Mouse (Mus musculus) liver, embryonic 15.5 days (tissue): ENCODE data around the gene Lpp. TPM values are rescaled to one million over a fixed set of nuclear protein-coding genes. Genes with fewer than 3 reads are reported as not detected.

Source experiments
- ATAC-seq: fragments of 200-750 bp; cut with Nextera tagmentation; 2 replicates; pipeline ENCODE4 v1.8.0; 2017; ENCODE audit warnings: moderate number of reproducible peaks, mild to moderate bottlenecking, moderate library complexity; ENCODE audit not compliant: insufficient read depth
- H3K27ac ChIP-seq: fragments of 300-500 bp; sonication (generic); replicated peaks from 2 replicates; pipeline ENCODE4 v1.5.1; 2015; ENCODE audit warnings: mild to moderate bottlenecking, inconsistent platforms
- H3K27me3 ChIP-seq: fragments of 300-500 bp; sonication (generic); 2 replicates; pipeline ENCODE4 v1.6.1; 2015; ENCODE audit warnings: mild to moderate bottlenecking, inconsistent platforms
- H3K36me3 ChIP-seq: fragments of 300-500 bp; sonication (generic); replicated peaks from 2 replicates; pipeline ENCODE4 v1.6.1; 2015; ENCODE audit warnings: moderate library complexity, mild to moderate bottlenecking, inconsistent platforms
- H3K4me1 ChIP-seq: fragments of 300-500 bp; sonication (generic); replicated peaks from 2 replicates; pipeline ENCODE4 v1.6.1; 2015; ENCODE audit warnings: inconsistent platforms
- H3K4me2 ChIP-seq: fragments of 300-500 bp; sonication (generic); 2 replicates; pipeline ENCODE4 v1.6.1; 2015; ENCODE audit warnings: moderate library complexity, mild to moderate bottlenecking, inconsistent platforms
- H3K4me3 ChIP-seq: fragments of 300-500 bp; sonication (generic); replicated peaks from 2 replicates; pipeline ENCODE4 v1.5.1; 2015; ENCODE audit warnings: mild to moderate bottlenecking, inconsistent platforms
- H3K9ac ChIP-seq: fragments of 300-500 bp; sonication (generic); 2 replicates; pipeline ENCODE4 v1.6.1; 2015; ENCODE audit warnings: moderate library complexity, mild to moderate bottlenecking, inconsistent platforms
- H3K9me3 ChIP-seq: fragments of 300-500 bp; sonication (generic); replicated peaks from 2 replicates; pipeline ENCODE4 v1.6.1; 2016; ENCODE audit warnings: inconsistent platforms
- WGBS: fragments of 180-500 bp; shearing (Covaris S2); methylation state at CpG from one replicate; pipeline ENCODE4 v1.1.7; 2015; ENCODE audit warnings: mixed read lengths; ENCODE audit not compliant: insufficient replicate concordance; 5-methylcytosine and 5-hydroxymethylcytosine counted together
- polyA plus RNA-seq: library from polyadenylated mRNA; unstranded; fragments of >200 nt; fragmentation: Nextera tagmentation; extraction: Ambion mirVana; gene quantifications from 2 replicates; pipeline ENCODE4 v1.2.1, GENCODE M21; 2015

Lpp gene
- polyA plus RNA-seq, 1 experiment from 2014 or later: 7.2 TPM

DNA sequence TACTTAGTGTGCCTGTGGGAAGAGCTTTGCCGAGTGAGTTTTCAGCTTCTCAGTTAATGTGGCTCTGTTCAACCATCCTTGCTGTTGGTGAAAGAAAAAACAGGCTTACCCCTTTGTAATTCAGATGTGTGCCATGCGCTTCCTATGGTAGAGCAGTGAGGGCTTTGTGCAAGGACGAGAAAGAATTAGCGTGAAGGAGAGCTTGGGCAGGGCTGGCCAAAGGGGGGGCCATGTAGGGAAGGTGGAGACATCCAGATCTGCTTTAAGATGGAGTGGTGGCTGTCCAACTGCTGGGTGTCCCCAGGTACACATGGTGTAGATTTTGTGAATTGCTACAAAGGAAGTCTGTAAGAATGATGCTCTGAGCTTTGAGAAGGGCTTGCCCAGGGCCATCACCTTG is 29.9 kb downstream of the Lpp start:
- no peaks in the 10 kb centered on the region for H3K9me3 ChIP-seq
- H3K4me2 ChIP-seq: no peak overlapping the region
- peaks cover 16% of the 10 kb centered on the region for H3K4me1 ChIP-seq
- ATAC-seq: no peak
- 65% methylated on average over 4 of the region's 4 CpGs for WGBS
- no peaks in the 10 kb centered on the region for H3K27me3 ChIP-seq
- no peak overlapping the region for H3K9ac ChIP-seq
- H3K27ac ChIP-seq: no peak overlapping the region
- H3K4me3 ChIP-seq: no peak overlapping the region
- no peaks in the 10 kb centered on the region for H3K36me3 ChIP-seq

DNA sequence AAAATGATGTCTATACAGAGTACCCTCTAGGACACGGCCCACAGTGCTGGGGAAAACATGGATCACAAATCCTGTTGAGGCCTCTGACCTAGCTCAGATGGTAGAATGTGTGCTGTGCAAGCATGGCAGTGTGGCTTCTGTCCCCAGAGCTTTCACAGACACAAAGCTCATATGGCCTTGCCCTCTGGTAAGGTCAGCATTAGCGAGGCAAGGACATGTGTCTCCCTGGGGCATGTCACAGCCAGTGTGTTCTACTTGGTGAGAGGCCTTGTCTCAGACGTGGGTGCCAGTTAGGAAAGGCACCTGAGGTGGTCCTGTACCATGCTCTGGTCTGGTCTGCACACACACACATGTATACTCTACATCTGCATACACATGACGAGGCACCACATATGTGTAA is 30.4 kb downstream of the Lpp start:
- Histone ChIP-seq H3K9ac (no peak overlapping the region), H3K27me3 (no peaks in the 10 kb centered on the region), H3K4me2 (no peak overlapping the region), H3K4me1 (peaks cover 16% of the 10 kb centered on the region), H3K4me3 (no peak overlapping the region), H3K27ac (no peak overlapping the region), H3K36me3 (no peaks in the 10 kb centered on the region), H3K9me3 (no peaks in the 10 kb centered on the region)
- ATAC-seq: no peak
- 46% methylated on average over 4 of the region's 4 CpGs for WGBS

GRCm38 (mm10) chr16:24424356-24424977 is 31.2 kb downstream of the Lpp start:
- Histone ChIP-seq H3K4me1 (peaks cover 16% of the 10 kb centered on the region), H3K4me3 (no peak overlapping the region), H3K4me2 (no peak overlapping the region), H3K27me3 (no peaks in the 10 kb centered on the region), H3K9me3 (no peaks in the 10 kb centered on the region), H3K27ac (0 out of 2 replicates have a peak overlapping the region, but pooled peaks have one; percentile 11), H3K36me3 (no peaks in the 10 kb centered on the region), H3K9ac (no peak overlapping the region)
- no peak for ATAC-seq
- WGBS: 55% methylated on average over 12 of the region's 12 CpGs

GRCm38 (mm10) chr16:24425816-24426215 is 32.5 kb downstream of the Lpp start:
- no peak for ATAC-seq
- WGBS: 30% methylated on average over 3 of the region's 3 CpGs
- no peaks in the 10 kb centered on the region for H3K27me3 ChIP-seq

DNA sequence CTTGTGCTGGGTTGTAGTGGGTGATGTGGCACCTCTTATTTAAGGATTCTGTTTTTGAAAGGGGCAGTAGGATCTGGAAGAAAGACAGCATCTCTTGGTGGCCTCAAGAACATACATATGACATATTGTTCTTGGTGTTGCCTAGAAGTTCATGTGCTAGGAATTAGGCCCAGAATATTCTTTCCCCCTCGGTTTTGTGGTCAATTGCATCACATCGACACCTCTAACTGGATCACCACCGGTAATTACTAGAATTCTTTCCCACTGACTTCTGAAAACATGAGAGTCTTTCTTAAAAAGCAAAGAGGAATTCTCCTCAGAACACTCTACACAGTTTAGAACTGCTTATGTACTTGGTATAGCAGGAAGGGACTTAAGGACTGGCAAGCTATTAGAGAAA is 34.3 kb downstream of the Lpp start:
- H3K27ac ChIP-seq: no peak overlapping the region
- H3K9me3 ChIP-seq: no peaks in the 10 kb centered on the region
- ATAC-seq: no peak
- 51% methylated on average over 3 of the region's 3 CpGs for WGBS
- no peaks in the 10 kb centered on the region for H3K36me3 ChIP-seq
- H3K9ac ChIP-seq: no peak overlapping the region
- H3K27me3 ChIP-seq: no peaks in the 10 kb centered on the region
- H3K4me1 ChIP-seq: peaks cover 11% of the 10 kb centered on the region; the same call in 1 of the 2 replicates
- H3K4me3 ChIP-seq: no peak overlapping the region
- no peak overlapping the region for H3K4me2 ChIP-seq

More at GRCm38 (mm10) chr16:24425816-24426215, 32.5 kb downstream of the Lpp start:
- H3K4me3 ChIP-seq: no peak overlapping the region
- H3K4me2 ChIP-seq: no peak overlapping the region
- H3K9ac ChIP-seq: no peak overlapping the region
- no peaks in the 10 kb centered on the region for H3K9me3 ChIP-seq
- H3K36me3 ChIP-seq: no peaks in the 10 kb centered on the region
- no peak overlapping the region for H3K27ac ChIP-seq
- peaks cover 11% of the 10 kb centered on the region; the same call in 1 of the 2 replicates for H3K4me1 ChIP-seq

- H3K36me3 ChIP-seq: no peaks in the 10 kb centered on the region
- peaks cover 12% of the 10 kb centered on the region; the same call in 1 of the 2 replicates for H3K4me1 ChIP-seq
- H3K27me3 ChIP-seq: no peaks in the 10 kb centered on the region
- no peak overlapping the region for H3K4me2 ChIP-seq
- no peak overlapping the region for H3K4me3 ChIP-seq
- H3K9ac ChIP-seq: no peak overlapping the region
- H3K9me3 ChIP-seq: no peaks in the 10 kb centered on the region
- no peak for ATAC-seq
- WGBS: 64% methylated on average over 4 of the region's 4 CpGs
- H3K27ac ChIP-seq: no peak overlapping the region
Measured at GRCm38 (mm10) chr16:24428055-24428454, 34.7 kb downstream of the Lpp start.

DNA sequence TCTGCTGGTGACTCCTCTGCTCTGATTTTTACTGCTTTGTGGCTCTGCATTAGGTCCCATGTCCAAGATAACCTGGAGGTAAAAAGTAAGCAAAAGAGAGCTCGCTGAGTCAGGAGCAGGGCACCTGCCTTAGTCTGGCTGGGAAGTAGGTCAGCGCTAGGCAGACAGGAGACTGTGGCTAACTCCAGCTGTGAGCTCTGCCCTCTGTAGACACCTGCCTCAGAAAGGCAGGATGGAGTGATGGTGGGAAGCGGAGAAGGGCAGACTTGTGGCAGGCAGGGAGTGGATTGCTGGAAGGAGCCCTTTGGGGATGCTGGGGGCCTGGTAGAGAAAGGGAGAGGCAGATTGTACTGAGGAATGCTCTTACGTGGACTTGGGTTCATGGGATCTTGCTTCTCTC is 35.4 kb downstream of the Lpp start:
- Histone ChIP-seq H3K4me3 (no peak overlapping the region), H3K4me2 (no peak overlapping the region)
- 62% methylated on average over 4 of the region's 4 CpGs for WGBS

GRCm38 (mm10) chr16:24429691-24430090 is 36.4 kb downstream of the Lpp start:
- peaks cover 19% of the 10 kb centered on the region for H3K4me1 ChIP-seq
- H3K4me2 ChIP-seq: no peak overlapping the region
- no peaks in the 10 kb centered on the region for H3K36me3 ChIP-seq
- no peaks in the 10 kb centered on the region for H3K9me3 ChIP-seq
- H3K4me3 ChIP-seq: no peak overlapping the region
- H3K27me3 ChIP-seq: no peaks in the 10 kb centered on the region
- ATAC-seq: no peak
- H3K27ac ChIP-seq: no peak overlapping the region
- 62% methylated on average over 5 of the region's 5 CpGs for WGBS
- no peak overlapping the region for H3K9ac ChIP-seq

More for the DNA sequence above, 35.4 kb downstream of the Lpp start:
- Histone ChIP-seq H3K9me3 (no peaks in the 10 kb centered on the region), H3K4me1 (peaks cover 17% of the 10 kb centered on the region), H3K27ac (no peak overlapping the region), H3K27me3 (no peaks in the 10 kb centered on the region), H3K9ac (no peak overlapping the region), H3K36me3 (no peaks in the 10 kb centered on the region)
- no peak for ATAC-seq

- ATAC-seq: no peak
- H3K4me2 ChIP-seq: no peak overlapping the region
Measured at GRCm38 (mm10) chr16:24431808-24432207, 38.5 kb downstream of the Lpp start.

GRCm38 (mm10) chr16:24433563-24433962 is 40.3 kb downstream of the Lpp start:
- Histone ChIP-seq H3K27me3 (no peaks in the 10 kb centered on the region), H3K9me3 (no peaks in the 10 kb centered on the region), H3K4me2 (no peak overlapping the region), H3K9ac (no peak overlapping the region), H3K4me1 (peaks cover 30% of the 10 kb centered on the region), H3K36me3 (no peaks in the 10 kb centered on the region), H3K4me3 (no peak overlapping the region), H3K27ac (no peak overlapping the region)
- ATAC-seq: no peak
- 40% methylated on average over 7 of the region's 7 CpGs for WGBS

More at GRCm38 (mm10) chr16:24431808-24432207, 38.5 kb downstream of the Lpp start:
- H3K9ac ChIP-seq: no peak overlapping the region
- no peak overlapping the region for H3K27ac ChIP-seq
- no peaks in the 10 kb centered on the region for H3K27me3 ChIP-seq
- peaks cover 30% of the 10 kb centered on the region for H3K4me1 ChIP-seq
- 64% methylated on average over 1 of the region's 1 CpGs for WGBS
- H3K9me3 ChIP-seq: no peaks in the 10 kb centered on the region
- no peaks in the 10 kb centered on the region for H3K36me3 ChIP-seq
- H3K4me3 ChIP-seq: no peak overlapping the region

DNA sequence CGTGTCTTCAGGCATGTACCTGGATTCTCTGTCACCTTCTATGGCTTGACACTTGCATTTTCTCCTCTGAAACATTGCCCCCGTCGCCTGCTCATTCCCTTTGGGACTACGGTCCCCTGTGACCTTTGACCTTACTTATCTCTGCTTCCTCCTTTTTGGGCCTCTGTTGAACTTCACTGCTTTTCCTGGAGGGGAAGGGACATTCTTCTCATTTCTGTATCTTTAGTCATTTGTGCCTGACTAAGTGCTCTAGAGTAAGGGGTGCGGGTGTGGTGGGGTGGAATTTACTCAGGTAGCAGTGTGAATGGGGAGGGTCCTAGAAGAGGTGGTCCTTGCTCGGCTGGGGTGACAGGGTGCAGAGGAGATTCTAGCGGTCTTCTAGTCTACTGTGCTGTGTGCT is 40.7 kb downstream of the Lpp start:
- 41% methylated on average over 7 of the region's 7 CpGs for WGBS
- Histone ChIP-seq H3K27ac (no peak overlapping the region), H3K9ac (no peak overlapping the region), H3K4me3 (no peak overlapping the region), H3K4me2 (no peak overlapping the region), H3K27me3 (no peaks in the 10 kb centered on the region), H3K4me1 (peaks cover 30% of the 10 kb centered on the region), H3K36me3 (no peaks in the 10 kb centered on the region), H3K9me3 (no peaks in the 10 kb centered on the region)
- no peak for ATAC-seq
